Mouse (Mus musculus): ENCODE measurements around the gene Osgep. TPM values are rescaled to one million over a fixed set of nuclear protein-coding genes. Genes with fewer than 3 reads are reported as not detected.
A peak's percentile ranks its signal among the peaks of the same experiment; 100 is the strongest.
"Not testable (repeated sequence)": the region's sequence is repeated elsewhere in the genome, so short reads cannot be mapped to it uniquely, and the experiment has no call there.

Osgep gene
- polyA plus RNA-seq, 1 experiment from 2014 or later = 66.3 TPM

DNA sequence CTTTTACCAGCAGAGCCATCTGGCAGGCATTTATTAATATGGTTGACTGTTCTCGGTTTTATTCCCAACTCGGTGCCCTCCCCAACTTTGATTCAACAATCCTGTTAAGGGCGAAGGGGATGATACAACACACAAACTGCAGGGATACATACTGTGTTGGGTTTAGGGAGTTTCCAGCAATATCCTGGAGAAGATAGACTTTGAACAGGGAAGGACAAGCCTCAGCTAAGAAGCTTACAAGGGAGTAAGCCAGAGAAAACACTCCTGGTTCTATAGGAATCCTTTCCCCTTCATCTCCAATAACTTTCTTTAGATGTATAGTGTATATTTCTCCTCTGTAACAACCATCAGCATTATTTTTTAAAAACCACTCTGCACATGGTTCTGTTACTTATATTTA is 49.5 kb downstream of the Osgep start:
- H3K9me3 ChIP-seq (replicated peaks) = no peaks in the 10 kb centered on the region
- whole genome bisulfite sequencing (ENCODE audit: insufficient replicate concordance) = 67% methylated on average over 3 of the region's 3 CpGs
- DNase-seq (no peak), ATAC-seq (ENCODE audit: low read depth) (no peak)
- peaks cover 13% of the 10 kb centered on the region for H3K4me1 ChIP-seq (replicated peaks)
- no peaks in the 10 kb centered on the region for H3K27me3 ChIP-seq
- H3K9ac ChIP-seq = no peak overlapping the region
- no peaks in the 10 kb centered on the region for H3K36me3 ChIP-seq
- no peak overlapping the region for H3K27ac ChIP-seq
- H3K4me2 ChIP-seq = no peak overlapping the region
- H3K4me3 ChIP-seq (replicated peaks) = no peak overlapping the region

DNA sequence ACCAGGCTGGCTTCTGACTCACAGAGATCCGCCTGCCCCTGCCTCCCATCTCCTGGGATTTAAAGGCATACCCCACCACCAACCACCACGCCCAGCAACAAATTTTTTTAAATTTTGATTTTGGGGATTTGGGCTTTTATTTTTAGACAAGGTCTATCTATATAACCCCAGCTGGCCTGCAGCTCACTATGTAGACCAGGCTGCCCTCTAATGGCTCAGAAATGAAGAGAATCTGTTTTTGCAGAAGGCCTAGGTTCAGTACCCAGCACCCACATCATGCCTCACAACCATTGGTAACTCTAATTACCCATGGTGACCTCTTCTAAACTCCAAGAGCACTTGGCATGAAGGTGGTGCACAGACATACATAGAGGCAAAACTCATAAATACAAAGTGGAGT is 53.4 kb downstream of the Osgep start:
- ATAC-seq (ENCODE audit: low read depth) = no peak
- whole genome bisulfite sequencing (ENCODE audit: insufficient replicate concordance) = 66% methylated on average over 2 of the region's 2 CpGs
- H3K4me3 ChIP-seq (replicated peaks) = no peak overlapping the region
- H3K9me3 ChIP-seq (replicated peaks) = no peaks in the 10 kb centered on the region
- H3K27ac ChIP-seq = no peak overlapping the region
- no peaks in the 10 kb centered on the region for H3K27me3 ChIP-seq
- H3K4me1 ChIP-seq (replicated peaks) = peaks cover 16% of the 10 kb centered on the region
- H3K4me2 ChIP-seq = no peak overlapping the region
- H3K36me3 ChIP-seq = no peaks in the 10 kb centered on the region
- DNase-seq = no peak
- no peak overlapping the region for H3K9ac ChIP-seq

DNA sequence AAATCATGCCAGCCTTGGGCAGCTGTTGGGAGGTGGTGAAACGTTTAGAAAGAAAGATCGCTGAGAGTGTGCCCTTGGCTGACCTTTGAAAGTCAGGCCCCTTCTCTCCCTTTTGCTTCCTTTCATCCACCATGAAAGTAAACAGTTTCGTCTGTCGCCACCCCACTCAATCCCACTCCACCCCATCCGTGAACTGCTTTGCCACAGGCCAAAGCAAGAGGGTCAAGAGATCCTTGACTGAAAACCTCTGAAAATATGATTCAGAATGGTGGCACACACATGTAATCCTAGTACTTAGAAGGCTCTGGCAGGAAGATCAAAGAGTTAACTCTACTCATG is 53.9 kb downstream of the Osgep start:
- Histone ChIP-seq H3K27ac (no peak overlapping the region), H3K4me2 (peak overlapping the region; percentile 75), H3K36me3 (no peaks in the 10 kb centered on the region), H3K4me3 (replicated peaks) (peak overlapping the region; percentile 64), H3K9me3 (replicated peaks) (no peaks in the 10 kb centered on the region), H3K9ac (no peak overlapping the region), H3K27me3 (no peaks in the 10 kb centered on the region), H3K4me1 (replicated peaks) (peaks cover 16% of the 10 kb centered on the region)
- WGBS (ENCODE audit: insufficient replicate concordance) = 42% methylated on average over 5 of the region's 5 CpGs
- no peak for DNase-seq
- no peak for ATAC-seq (ENCODE audit: low read depth)

DNA sequence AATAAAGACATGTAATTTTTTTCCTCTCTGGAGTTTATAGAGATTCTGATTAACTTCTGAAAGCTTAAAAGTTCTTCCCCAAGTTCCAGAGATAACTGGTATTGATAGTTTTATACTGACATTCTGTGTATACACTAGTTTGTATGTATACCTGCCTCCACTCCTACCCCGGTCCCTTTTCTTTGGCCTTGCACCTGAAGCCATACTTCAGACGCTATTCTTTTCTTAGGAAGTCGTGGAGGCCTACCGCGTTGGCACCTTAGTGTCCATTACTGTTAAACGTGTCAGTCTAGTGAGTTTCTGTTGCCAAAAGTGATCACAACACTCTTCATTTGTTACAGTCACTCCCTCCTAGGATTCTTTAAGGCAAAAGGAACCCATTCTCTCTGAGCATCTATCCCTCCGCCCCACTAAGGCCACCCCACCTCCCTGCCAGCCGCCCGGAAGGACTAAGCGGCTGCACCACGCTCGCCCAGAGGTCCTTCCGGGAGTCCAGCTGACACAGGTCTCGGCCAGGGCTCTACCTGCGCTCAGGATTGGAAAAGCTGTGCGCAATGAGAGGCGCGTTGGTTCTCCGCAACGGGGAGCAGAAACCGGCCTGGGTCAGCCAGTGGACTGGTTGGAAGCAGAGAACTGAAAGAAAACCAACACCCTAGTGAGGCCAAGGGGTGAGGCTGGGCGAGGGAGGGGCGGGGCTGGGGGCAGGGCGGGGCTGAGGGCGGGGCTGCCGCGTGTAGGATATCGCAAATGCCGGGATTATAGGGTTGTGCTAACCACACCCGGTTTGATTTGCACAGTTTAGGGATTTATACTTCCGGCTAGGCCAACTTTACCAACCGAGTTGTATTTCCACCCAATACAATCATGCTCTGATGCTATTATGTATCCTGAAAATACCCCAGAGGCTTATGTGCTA is 54.5 kb downstream of the Osgep start, which contains the start of gene Tep1:
Gene Tep1, minus strand, starts transcription at position 672 of the 916 bp plus-strand sequence.
- H3K4me2 ChIP-seq = peak within 1 kb of the TSS; percentile 75

DNA sequence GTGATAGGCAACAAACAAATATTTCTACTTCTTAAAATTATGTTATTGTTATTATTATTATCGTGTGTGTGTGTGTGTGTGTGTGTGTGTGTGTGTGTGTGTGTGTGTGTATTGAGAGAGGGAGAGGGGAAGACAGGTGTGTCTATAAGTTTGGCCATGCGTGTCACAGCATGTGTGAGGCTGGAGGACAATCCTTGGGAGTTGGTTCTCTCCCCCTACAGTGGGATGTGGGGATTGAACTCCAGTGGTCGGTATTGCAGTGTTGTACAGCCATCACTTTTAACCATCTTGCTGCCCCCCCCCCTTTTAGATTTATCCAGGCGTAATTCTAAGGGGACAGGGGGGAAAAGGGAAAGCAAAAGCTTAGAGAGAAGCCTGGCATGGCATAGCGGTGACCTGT is 56.0 kb downstream of the Osgep start:
- no peaks in the 10 kb centered on the region for H3K27me3 ChIP-seq
- H3K4me1 ChIP-seq (replicated peaks) = peaks cover 11% of the 10 kb centered on the region
- DNase-seq = no peak
- no peak overlapping the region for H3K4me2 ChIP-seq
- H3K9me3 ChIP-seq (replicated peaks) = no peaks in the 10 kb centered on the region
- no peak for ATAC-seq (ENCODE audit: low read depth)
- no peak overlapping the region for H3K9ac ChIP-seq
- no peaks in the 10 kb centered on the region for H3K36me3 ChIP-seq
- WGBS (ENCODE audit: insufficient replicate concordance) = 63% methylated on average over 5 of the region's 5 CpGs
- H3K4me3 ChIP-seq (replicated peaks) = no peak overlapping the region
- no peak overlapping the region for H3K27ac ChIP-seq

More for the DNA sequence above, 54.5 kb downstream of the Osgep start, which contains the start of gene Tep1:
- Histone ChIP-seq H3K4me3 (replicated peaks) (peak within 1 kb of the TSS; percentile 64), H3K36me3 (no peaks in the 10 kb centered on the region), H3K9me3 (replicated peaks) (no peaks in the 10 kb centered on the region), H3K27ac (peak within 1 kb of the TSS; percentile 50; the same call in 1 of the 2 replicates), H3K27me3 (no peaks in the 10 kb centered on the region), H3K9ac (peak within 1 kb of the TSS; percentile 69), H3K4me1 (replicated peaks) (peaks cover 16% of the 10 kb centered on the region)
- peak; percentile 89 for ATAC-seq (ENCODE audit: low read depth)
- peak; percentile 61 for DNase-seq
- WGBS (ENCODE audit: insufficient replicate concordance) = 5% methylated on average over 32 of the region's 32 CpGs

DNA sequence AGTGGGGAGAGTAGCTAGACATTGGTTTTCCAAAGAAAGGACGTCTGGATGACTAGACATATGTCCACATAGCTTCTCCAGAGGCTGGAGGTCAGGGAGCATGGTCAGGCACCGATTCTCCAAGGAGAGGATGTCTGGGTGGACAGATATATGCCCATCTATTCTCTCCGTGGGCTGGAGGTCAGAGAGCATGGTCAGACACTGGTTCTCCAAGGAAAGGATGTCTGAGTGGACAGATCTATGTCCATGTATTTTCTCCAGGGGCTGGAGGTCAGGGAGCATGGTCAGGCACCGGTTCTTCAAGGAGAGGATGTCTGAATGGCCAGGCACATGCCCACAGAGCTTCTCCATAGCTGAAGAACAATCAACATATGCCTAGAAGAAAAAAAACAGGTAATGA is 56.5 kb downstream of the Osgep start:
- WGBS (ENCODE audit: insufficient replicate concordance) = 60% methylated on average over 4 of the region's 4 CpGs
- DNase-seq (no peak), ATAC-seq (ENCODE audit: low read depth) (no peak)

DNA sequence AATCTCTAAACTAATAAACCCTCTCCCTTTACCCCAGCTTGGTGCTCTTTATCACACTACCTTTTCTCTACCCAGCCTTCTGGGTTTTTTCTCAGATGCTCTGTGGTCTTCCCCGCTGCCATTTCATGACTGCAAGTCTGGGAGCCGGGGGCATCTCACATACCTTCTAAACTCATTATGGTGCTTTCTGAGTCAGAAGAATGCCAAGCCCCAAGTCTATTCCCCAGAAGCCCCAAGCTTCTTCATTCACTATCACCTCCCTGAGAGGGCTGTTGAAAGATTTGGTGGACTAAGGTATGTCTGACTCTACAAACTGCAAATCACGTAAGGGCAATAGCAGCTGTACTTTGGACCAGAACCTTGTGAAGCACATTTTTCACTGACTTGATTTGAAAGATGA is 57.7 kb downstream of the Osgep start:
- ATAC-seq (ENCODE audit: low read depth) (no peak), DNase-seq (no peak)
- H3K9me3 ChIP-seq (replicated peaks) = no peaks in the 10 kb centered on the region
- H3K4me2 ChIP-seq = no peak overlapping the region
- H3K36me3 ChIP-seq = no peaks in the 10 kb centered on the region
- peaks cover 11% of the 10 kb centered on the region for H3K4me1 ChIP-seq (replicated peaks)
- WGBS (ENCODE audit: insufficient replicate concordance) = 76% methylated on average over 3 of the region's 3 CpGs
- H3K27me3 ChIP-seq = no peaks in the 10 kb centered on the region
- H3K9ac ChIP-seq = no peak overlapping the region
- H3K4me3 ChIP-seq (replicated peaks) = no peak overlapping the region
- H3K27ac ChIP-seq = no peak overlapping the region

More for the DNA sequence above, 56.5 kb downstream of the Osgep start:
- Histone ChIP-seq H3K9me3 (replicated peaks) (no peaks in the 10 kb centered on the region), H3K27ac (no peak overlapping the region), H3K9ac (no peak overlapping the region), H3K4me1 (replicated peaks) (peaks cover 11% of the 10 kb centered on the region), H3K4me2 (no peak overlapping the region), H3K36me3 (no peaks in the 10 kb centered on the region), H3K4me3 (replicated peaks) (no peak overlapping the region), H3K27me3 (no peaks in the 10 kb centered on the region)

DNA sequence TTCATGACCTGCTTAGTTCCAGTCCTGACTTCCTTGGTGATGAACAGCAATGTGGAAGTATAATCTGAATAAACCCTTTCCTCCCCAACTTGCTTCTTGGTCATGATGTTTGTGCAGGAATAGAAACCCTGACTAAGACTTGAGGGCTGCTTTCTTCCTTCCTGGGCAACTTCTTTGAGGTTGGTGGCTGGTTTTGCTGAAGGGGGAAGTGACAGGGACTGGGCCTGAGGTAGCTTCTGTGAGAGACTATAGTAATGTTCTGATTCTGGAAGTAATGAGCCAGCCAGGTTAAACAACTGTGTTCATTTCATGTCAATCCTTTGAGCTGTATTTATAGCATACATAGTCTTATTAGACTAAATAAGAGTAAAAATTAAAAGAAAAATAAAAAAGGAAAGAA is 59.7 kb downstream of the Osgep start:
- not testable (repeated sequence) for DNase-seq

DNA sequence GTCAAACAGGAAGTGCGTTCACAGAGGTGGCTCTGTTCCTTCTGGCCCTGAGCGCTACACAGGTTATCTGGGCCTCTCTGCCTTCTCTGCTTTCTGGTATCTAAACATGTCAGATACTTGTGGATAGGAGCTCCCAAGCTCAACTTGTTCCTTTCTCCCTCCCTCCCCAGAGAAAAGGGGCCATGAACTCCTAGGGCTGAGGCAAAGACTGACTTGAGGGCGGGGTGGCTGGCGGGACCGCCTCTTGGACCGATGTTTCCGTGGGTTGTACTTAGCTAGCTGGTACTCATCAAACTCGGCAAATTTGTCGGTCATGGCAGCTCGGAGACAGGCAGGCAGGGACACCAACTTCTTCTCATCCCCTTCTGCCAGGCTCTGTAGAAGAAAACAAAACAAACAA is 62.1 kb downstream of the Osgep start:
- WGBS (ENCODE audit: insufficient replicate concordance) = 68% methylated on average over 10 of the region's 10 CpGs
- no peak overlapping the region for H3K9ac ChIP-seq

More for the DNA sequence above, 59.7 kb downstream of the Osgep start:
- not testable (repeated sequence) for H3K9ac ChIP-seq; H3K4me1 ChIP-seq (replicated peaks); H3K27me3 ChIP-seq; H3K9me3 ChIP-seq (replicated peaks); H3K4me3 ChIP-seq (replicated peaks); H3K4me2 ChIP-seq; ATAC-seq (ENCODE audit: low read depth); H3K27ac ChIP-seq
- peaks cover 11% of the 10 kb centered on the region for H3K36me3 ChIP-seq

More for the DNA sequence above, 62.1 kb downstream of the Osgep start:
- Histone ChIP-seq H3K4me3 (replicated peaks) (no peak overlapping the region), H3K4me1 (replicated peaks) (no peaks in the 10 kb centered on the region), H3K9me3 (replicated peaks) (no peaks in the 10 kb centered on the region), H3K27ac (no peak overlapping the region), H3K36me3 (peaks cover 11% of the 10 kb centered on the region), H3K4me2 (no peak overlapping the region), H3K27me3 (no peaks in the 10 kb centered on the region)
- DNase-seq (no peak), ATAC-seq (ENCODE audit: low read depth) (no peak)

Other genes starting within 250 kb of the Osgep start
- not detected in 2 replicates for gene Olfr747, start 231.7 kb downstream of the Osgep start, polyA plus RNA-seq (2015; fragmentation: Nextera tagmentation; extraction: Ambion mirVana)
- gene Olfr748, start 217.5 kb downstream of the Osgep start, polyA plus RNA-seq (2015; fragmentation: Nextera tagmentation; extraction: Ambion mirVana) = not detected in 2 replicates
- not detected in 2 replicates for gene Olfr749, start 179.8 kb downstream of the Osgep start, polyA plus RNA-seq (2015; fragmentation: Nextera tagmentation; extraction: Ambion mirVana)
- 21.5 and 22.3 TPM in 2 replicates for gene Ttc5, start 139.4 kb downstream of the Osgep start, polyA plus RNA-seq (2015; fragmentation: Nextera tagmentation; extraction: Ambion mirVana)
- not detected in 2 replicates for gene Ccnb1ip1, start 117.2 kb downstream of the Osgep start, polyA plus RNA-seq (2015; fragmentation: Nextera tagmentation; extraction: Ambion mirVana)
- gene Parp2, start 117.1 kb downstream of the Osgep start, polyA plus RNA-seq (2015; fragmentation: Nextera tagmentation; extraction: Ambion mirVana) = 39.5 and 43.8 TPM in 2 replicates
- 2.2 and 2.5 TPM in 2 replicates for gene Tep1, start 54.3 kb downstream of the Osgep start, polyA plus RNA-seq (2015; fragmentation: Nextera tagmentation; extraction: Ambion mirVana)
- gene Klhl33, start 27.4 kb downstream of the Osgep start, polyA plus RNA-seq (2015; fragmentation: Nextera tagmentation; extraction: Ambion mirVana) = 0.15 and 0.22 TPM in 2 replicates
- gene Apex1, start 75 bp upstream of the Osgep start, polyA plus RNA-seq (2015; fragmentation: Nextera tagmentation; extraction: Ambion mirVana) = 116 and 131 TPM in 2 replicates
- 22.7 and 23.2 TPM in 2 replicates for gene Pip4p1, start 6.0 kb upstream of the Osgep start, polyA plus RNA-seq (2015; fragmentation: Nextera tagmentation; extraction: Ambion mirVana)
- gene Pnp, start 6.2 kb upstream of the Osgep start, polyA plus RNA-seq (2015; fragmentation: Nextera tagmentation; extraction: Ambion mirVana) = 82.4 and 85.0 TPM in 2 replicates
- not detected in 2 replicates for gene Gm49342, start 19.6 kb upstream of the Osgep start, polyA plus RNA-seq (2015; fragmentation: Nextera tagmentation; extraction: Ambion mirVana)
- gene Pnp2, start 31.1 kb upstream of the Osgep start, polyA plus RNA-seq (2015; fragmentation: Nextera tagmentation; extraction: Ambion mirVana) = 7.6 and 8.5 TPM in 2 replicates
- gene Rnase10, start 82.9 kb upstream of the Osgep start, polyA plus RNA-seq (2015; fragmentation: Nextera tagmentation; extraction: Ambion mirVana) = not detected in 2 replicates
- not detected in 2 replicates for gene Rnase9, start 117.0 kb upstream of the Osgep start, polyA plus RNA-seq (2015; fragmentation: Nextera tagmentation; extraction: Ambion mirVana)
- not detected in 2 replicates for gene Rnase11, start 125.3 kb upstream of the Osgep start, polyA plus RNA-seq (2015; fragmentation: Nextera tagmentation; extraction: Ambion mirVana)
- gene Rnase12, start 132.8 kb upstream of the Osgep start, polyA plus RNA-seq (2015; fragmentation: Nextera tagmentation; extraction: Ambion mirVana) = 1.6 and 1.8 TPM in 2 replicates
- not detected in 2 replicates for gene Olfr750, start 149.5 kb upstream of the Osgep start, polyA plus RNA-seq (2015; fragmentation: Nextera tagmentation; extraction: Ambion mirVana)
- 14.1 and 15.7 TPM in 2 replicates for gene Rnase4, start 166.2 kb upstream of the Osgep start, polyA plus RNA-seq (2015; fragmentation: Nextera tagmentation; extraction: Ambion mirVana)
- 3.7 and 4.6 TPM in 2 replicates for gene Ang, start 166.3 kb upstream of the Osgep start, polyA plus RNA-seq (2015; fragmentation: Nextera tagmentation; extraction: Ambion mirVana)
- gene Eddm3b, start 189.5 kb upstream of the Osgep start, polyA plus RNA-seq (2015; fragmentation: Nextera tagmentation; extraction: Ambion mirVana) = not detected in 2 replicates
- gene Rnase6, start 199.0 kb upstream of the Osgep start, polyA plus RNA-seq (2015; fragmentation: Nextera tagmentation; extraction: Ambion mirVana) = 2.6 and 2.7 TPM in 2 replicates
- gene Rnase1, start 221.9 kb upstream of the Osgep start, polyA plus RNA-seq (2015; fragmentation: Nextera tagmentation; extraction: Ambion mirVana) = 0.12 TPM in 1 of 2 replicates, not detected in the other
- not detected in 2 replicates for gene Rnase2b, start 237.4 kb upstream of the Osgep start, polyA plus RNA-seq (2015; fragmentation: Nextera tagmentation; extraction: Ambion mirVana)

Measured in liver, embryonic 13.5 days (tissue).